Mouse (Mus musculus) heart, postnatal 0 days (tissue): ENCODE results near the gene Cyb5d1. TPM values are rescaled to one million over a fixed set of nuclear protein-coding genes. Genes with fewer than 3 reads are reported as not detected.
"Not testable (repeated sequence)": the region's sequence is repeated elsewhere in the genome, so short reads cannot be mapped to it uniquely, and the experiment has no call there.

ENCODE experiments used
- ATAC-seq: fragments of 200-750 bp; cut with Nextera tagmentation; 2 replicates; pipeline ENCODE4 v1.8.0; 2017; ENCODE audit warnings: low read depth, moderate number of reproducible peaks, moderate library complexity; ENCODE audit not compliant: insufficient read depth
- DNase-seq: peaks from one replicate; pipeline ENCODE4 v3.0.0-alpha.2; 2016; ENCODE audit warnings: low spot score
- H3K27ac ChIP-seq: fragments of 300-500 bp; sonication (generic); 2 replicates; pipeline ENCODE4 v1.5.1; 2014; ENCODE audit warnings: low read depth, mild to moderate bottlenecking
- H3K27me3 ChIP-seq: fragments of 300-500 bp; sonication (generic); 2 replicates; pipeline ENCODE4 v1.6.1; 2014; ENCODE audit warnings: low read length, mixed read lengths; ENCODE audit not compliant: control insufficient read depth, insufficient read depth
- H3K36me3 ChIP-seq: fragments of 300-500 bp; sonication (generic); replicated peaks from 2 replicates; pipeline ENCODE4 v1.6.1; 2014; ENCODE audit warnings: low read length, mixed read lengths; ENCODE audit not compliant: control insufficient read depth, insufficient read depth
- H3K4me1 ChIP-seq: fragments of 300-500 bp; sonication (generic); 2 replicates; pipeline ENCODE4 v1.6.1; 2014; ENCODE audit warnings: antibody characterized with exemption; ENCODE audit not compliant: control insufficient read depth, insufficient read depth
- H3K4me2 ChIP-seq: fragments of 300-500 bp; sonication (generic); 2 replicates; pipeline ENCODE4 v1.6.1; 2014; ENCODE audit warnings: low read depth, mild to moderate bottlenecking, low read length, moderate library complexity
- H3K4me3 ChIP-seq: fragments of 300-500 bp; sonication (generic); 2 replicates; pipeline ENCODE4 v1.5.1; 2014; ENCODE audit warnings: low read depth, low read length
- H3K9ac ChIP-seq: fragments of 300-500 bp; sonication (generic); replicated peaks from 2 replicates; pipeline ENCODE4 v1.6.1; 2014; ENCODE audit warnings: low read depth, low read length, mixed read lengths
- H3K9me3 ChIP-seq: fragments of 300-500 bp; sonication (generic); replicated peaks from 2 replicates; pipeline ENCODE4 v1.6.1; 2016; ENCODE audit warnings: low read length; ENCODE audit not compliant: control insufficient read depth
- CTCF ChIP-seq: IDR thresholded peaks from 2 replicates; pipeline ENCODE4 v1.5.1; 2016; ENCODE audit warnings: antibody characterized with exemption, control low read depth, low read depth
- EP300 ChIP-seq: IDR thresholded peaks from 2 replicates; pipeline ENCODE4 v1.6.1; 2016; ENCODE audit warnings: antibody characterized with exemption, low read depth
- WGBS: fragments of 180-500 bp; shearing (Covaris S2); extraction: QIAGEN DNeasy Blood & Tissue Kit; methylation state at CpG from one replicate; pipeline ENCODE4 v1.1.7; 2014; 5-methylcytosine and 5-hydroxymethylcytosine counted together
- polyA plus RNA-seq: library from polyadenylated mRNA; unstranded; fragments of >200 nt; fragmentation: Nextera tagmentation; extraction: Ambion mirVana; gene quantifications from 2 replicates; pipeline ENCODE4 v1.2.1, GENCODE M21; 2015
- total RNA-seq: library from RNA; depleted of rRNA; stranded (reverse); fragments of >200 nt; gene quantifications from 2 replicates; pipeline ENCODE4 v1.2.3, GENCODE M21; 2014; ENCODE audit warnings: low replicate concordance

The Cyb5d1 gene
- total and polyA plus RNA-seq, 2 experiments from 2014 or later = 16.7 to 17.6 TPM

DNA sequence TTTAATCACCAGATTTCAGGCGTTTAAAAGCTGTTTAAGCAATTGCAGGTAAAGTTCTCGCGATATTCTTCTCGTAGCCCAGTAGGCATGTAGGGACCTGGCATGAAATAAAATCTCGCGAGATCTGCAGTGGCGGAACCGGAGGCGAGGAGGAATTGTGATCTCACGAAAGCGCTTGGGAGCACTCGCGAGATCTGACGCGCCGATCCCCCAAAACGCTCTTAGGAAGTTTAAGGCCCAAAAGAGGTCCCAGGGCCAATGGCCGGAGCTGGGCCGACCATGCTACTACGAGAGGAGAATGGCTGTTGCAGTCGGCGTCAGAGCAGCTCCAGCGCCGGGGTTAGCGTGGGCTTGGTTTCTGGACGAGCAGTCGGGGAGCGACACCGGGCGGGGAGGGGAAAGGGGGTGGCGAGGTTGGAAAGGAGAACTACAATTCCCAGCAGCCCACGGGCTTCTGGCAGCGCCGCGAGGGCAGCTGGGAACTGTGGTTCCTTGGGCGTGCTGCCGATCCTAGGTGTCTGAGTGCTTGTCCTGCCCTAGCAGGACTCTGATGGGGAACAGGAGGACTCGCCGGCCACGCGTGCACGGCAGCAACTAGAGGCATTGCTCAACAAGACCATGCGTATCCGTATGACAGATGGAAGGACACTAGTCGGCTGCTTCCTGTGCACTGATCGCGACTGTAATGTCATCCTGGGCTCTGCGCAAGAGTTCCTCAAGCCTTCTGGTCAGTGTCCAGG lies 373 bp upstream of the Cyb5d1 start:
- DNase-seq (peak; percentile 100), ATAC-seq (peak; percentile 85)
- no peak for TF ChIP-seq CTCF
- TF ChIP-seq EP300 = peak; percentile 99
- peak overlapping the region; percentile 78 for H3K9ac ChIP-seq
- WGBS = under 1% methylated on average over 48 of the region's 48 CpGs
- H3K27me3 ChIP-seq = no peaks in the 10 kb centered on the region
- peak overlapping the region; percentile 61 for H3K4me3 ChIP-seq
- no peaks in the 10 kb centered on the region for H3K4me1 ChIP-seq
- no peaks in the 10 kb centered on the region for H3K9me3 ChIP-seq
- peak overlapping the region; percentile 72 for H3K4me2 ChIP-seq
- H3K27ac ChIP-seq = peak overlapping the region; percentile 95
- H3K36me3 ChIP-seq = peaks cover 18% of the 10 kb centered on the region

DNA sequence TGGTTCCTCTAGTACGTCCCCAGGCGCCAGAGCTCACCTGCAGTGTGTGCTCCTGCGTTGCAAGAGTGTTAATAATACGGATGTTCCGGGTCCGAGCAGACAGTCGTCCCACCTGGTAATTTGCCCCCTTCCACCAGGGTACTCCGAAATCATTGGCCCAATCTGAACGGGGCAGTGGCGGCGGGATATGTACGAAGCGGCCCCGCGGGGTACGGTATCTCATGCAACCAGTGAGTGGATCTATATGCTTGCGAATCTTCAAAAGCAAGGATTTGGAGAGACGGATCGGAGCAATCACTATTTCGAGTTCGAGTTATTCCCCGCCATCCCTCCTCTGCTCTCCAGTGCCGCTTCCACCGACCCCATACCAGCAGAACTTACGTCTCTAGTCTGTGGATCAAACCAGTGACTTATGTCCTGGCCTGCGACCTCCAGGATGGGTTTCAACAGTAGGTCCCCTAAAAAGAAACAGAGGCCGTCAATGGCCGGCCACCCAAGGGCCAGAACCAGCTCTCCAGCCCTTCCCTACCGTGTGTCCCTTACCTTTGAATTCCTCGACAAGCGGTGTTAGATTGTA lies 752 bp downstream of the Cyb5d1 start:
- peak overlapping the region; percentile 61 for H3K4me3 ChIP-seq
- H3K4me1 ChIP-seq, ATAC-seq, H3K27me3 ChIP-seq, DNase-seq, H3K36me3 ChIP-seq, H3K9me3 ChIP-seq: not testable (repeated sequence)
- 1% methylated on average over 31 of the region's 31 CpGs for WGBS
- H3K9ac ChIP-seq = peak overlapping the region; percentile 78
- peak overlapping the region; percentile 95 for H3K27ac ChIP-seq
- H3K4me2 ChIP-seq = peak overlapping the region; percentile 72

DNA sequence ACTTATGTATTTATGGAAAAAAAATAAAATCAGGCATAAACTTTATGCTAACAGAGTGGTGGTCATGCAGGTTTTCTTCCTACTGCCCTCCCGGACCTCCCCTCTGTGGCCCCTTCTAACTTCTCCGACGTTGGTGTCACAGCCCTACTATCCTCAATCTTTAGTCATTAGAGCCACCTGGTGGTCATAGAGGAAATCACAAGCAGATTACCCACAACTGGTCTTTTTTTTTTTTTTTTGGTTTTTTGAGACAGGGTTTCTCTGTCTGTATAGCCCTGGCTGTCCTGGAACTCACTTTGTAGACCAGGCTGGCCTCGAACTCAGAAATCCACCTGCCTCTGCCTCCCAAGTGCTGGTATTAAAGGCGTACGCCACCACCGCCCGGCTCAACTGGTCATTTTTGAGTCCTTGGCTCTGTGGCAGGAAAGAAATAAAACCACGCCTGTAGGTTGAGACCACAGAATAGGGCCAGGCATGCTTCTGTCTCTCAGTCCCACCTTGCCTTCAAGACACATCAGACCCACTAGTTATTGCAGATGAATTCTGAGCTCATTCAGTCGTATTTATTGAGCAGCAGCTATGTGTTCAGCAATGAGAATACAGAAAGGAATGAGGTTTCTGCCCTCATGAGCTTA lies 4.9 kb downstream of the Cyb5d1 start:
- Histone ChIP-seq H3K27me3 (no peaks in the 10 kb centered on the region), H3K9me3 (no peaks in the 10 kb centered on the region), H3K4me3 (no peak overlapping the region), H3K9ac (no peak overlapping the region), H3K4me1 (no peaks in the 10 kb centered on the region), H3K27ac (no peak overlapping the region), H3K36me3 (no peaks in the 10 kb centered on the region), H3K4me2 (no peak overlapping the region)
- no peak for DNase-seq
- peak; percentile 28; the same call in 1 of the 2 replicates for ATAC-seq
- WGBS = 48% methylated on average over 10 of the region's 10 CpGs
- no peak for TF ChIP-seq EP300
- TF ChIP-seq CTCF = peak; percentile 70

DNA sequence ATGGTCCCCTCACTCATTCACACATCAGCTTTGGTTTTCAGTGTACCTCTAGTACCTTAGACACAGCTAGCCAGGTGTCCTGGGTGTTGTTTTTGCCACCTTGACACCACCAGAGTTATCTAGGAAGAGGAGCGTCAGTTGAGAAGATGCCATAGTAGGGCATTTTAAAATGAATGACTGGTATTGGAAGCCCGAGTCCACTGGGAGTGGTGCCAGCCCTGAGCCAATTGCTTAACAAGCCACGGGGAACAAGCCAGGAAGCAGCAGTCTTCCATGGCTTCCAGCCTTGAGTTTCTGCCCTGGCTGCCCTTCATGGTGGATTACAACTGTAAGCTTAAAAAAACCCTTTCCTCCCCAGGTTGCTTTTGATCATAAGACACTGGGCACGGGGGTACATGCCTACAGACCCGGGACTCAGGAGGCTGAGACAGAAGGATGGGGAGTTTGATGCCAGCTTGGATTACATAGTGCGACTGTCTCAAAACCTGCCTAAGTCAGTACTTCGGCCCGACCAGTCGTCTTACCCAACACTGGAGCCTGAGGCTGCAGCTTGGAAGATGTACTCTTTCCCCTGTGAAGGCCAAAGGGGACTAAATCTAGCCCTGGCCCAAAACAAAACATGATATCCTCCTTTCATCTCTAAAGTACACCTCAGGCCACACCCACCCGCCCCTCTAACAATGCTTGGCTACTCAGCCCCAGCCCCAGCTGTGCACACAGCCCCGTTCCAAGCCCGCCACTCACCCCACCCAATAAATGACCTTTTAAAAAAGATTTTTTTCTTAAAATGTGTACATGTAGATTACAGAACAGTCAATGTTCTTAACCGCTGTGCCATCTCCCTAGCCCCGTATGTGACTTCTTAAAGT lies 5.7 kb downstream of the Cyb5d1 start:
- Histone ChIP-seq H3K4me2 (no peak overlapping the region), H3K27ac (no peak overlapping the region)
- ATAC-seq = no peak

DNA sequence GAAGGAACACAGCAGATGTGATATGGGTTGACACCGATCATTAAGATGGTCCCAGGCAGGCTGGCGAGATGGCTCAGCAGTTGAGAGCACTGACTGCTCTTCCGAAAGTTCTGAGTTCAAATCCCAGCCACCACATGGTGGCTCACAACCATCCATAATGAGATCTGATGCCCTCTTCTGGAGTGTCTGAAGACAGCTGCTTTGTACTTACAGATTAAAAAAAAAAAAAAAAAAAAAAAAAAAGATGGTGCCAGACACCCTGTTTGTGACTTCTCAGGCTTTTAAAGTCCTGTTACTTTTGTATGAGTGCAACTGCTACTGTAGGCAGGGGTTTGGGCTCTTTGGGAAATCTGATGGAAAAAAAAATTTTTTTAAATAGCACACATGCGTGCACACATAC lies 6.8 kb downstream of the Cyb5d1 start:
- H3K4me2 ChIP-seq = no peak overlapping the region
- H3K4me1 ChIP-seq = no peaks in the 10 kb centered on the region
- no peak overlapping the region for H3K4me3 ChIP-seq
- no peak overlapping the region for H3K27ac ChIP-seq
- no peak overlapping the region for H3K9ac ChIP-seq
- 94% methylated on average over 4 of the region's 4 CpGs for WGBS
- ATAC-seq (no peak), DNase-seq (no peak)
- H3K36me3 ChIP-seq = no peaks in the 10 kb centered on the region
- TF ChIP-seq EP300 = no peak
- TF ChIP-seq CTCF = no peak
- H3K27me3 ChIP-seq = no peaks in the 10 kb centered on the region
- no peaks in the 10 kb centered on the region for H3K9me3 ChIP-seq

More for the DNA sequence above, 5.7 kb downstream of the Cyb5d1 start:
- H3K36me3 ChIP-seq = no peaks in the 10 kb centered on the region
- H3K4me3 ChIP-seq = no peak overlapping the region
- TF ChIP-seq CTCF (no peak), EP300 (no peak)
- H3K4me1 ChIP-seq = no peaks in the 10 kb centered on the region
- no peaks in the 10 kb centered on the region for H3K27me3 ChIP-seq
- no peak for DNase-seq
- 62% methylated on average over 14 of the region's 14 CpGs for WGBS
- H3K9me3 ChIP-seq = no peaks in the 10 kb centered on the region
- no peak overlapping the region for H3K9ac ChIP-seq
